Mouse (Mus musculus) kidney, postnatal 14 days (tissue): ENCODE results near the gene Gm4305.
"Not testable (repeated sequence)": the region's sequence is repeated elsewhere in the genome, so short reads cannot be mapped to it uniquely, and the experiment has no call there.

Experiments
- DNase-seq: peaks from one replicate; pipeline ENCODE4 v3.0.0; 2022; ENCODE audit warnings: mixed read lengths

Gene Gm4305

DNA sequence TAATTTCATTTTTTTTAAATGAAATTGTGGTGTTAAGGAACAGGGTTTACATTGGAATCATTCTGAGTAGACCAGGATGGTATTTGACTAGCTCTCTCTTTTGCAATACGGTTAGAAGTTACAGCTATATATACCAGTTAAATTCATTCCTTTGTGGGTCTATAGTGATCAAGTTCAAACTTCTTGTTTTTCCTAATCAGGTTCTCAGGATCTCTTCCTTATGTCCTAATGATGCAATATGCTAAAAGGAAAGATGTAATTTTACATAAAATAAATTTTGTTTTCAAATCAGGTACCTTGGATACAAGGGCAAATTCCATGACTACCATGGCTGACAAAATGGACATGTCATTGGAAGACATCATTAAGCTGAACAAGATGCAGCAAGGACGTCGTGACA lies at the start of gene Gm4305:
TSS of gene Gm4305 (plus strand) at position 301 of the 400 bp plus-strand sequence.
- DNase-seq: not testable (repeated sequence)

DNA sequence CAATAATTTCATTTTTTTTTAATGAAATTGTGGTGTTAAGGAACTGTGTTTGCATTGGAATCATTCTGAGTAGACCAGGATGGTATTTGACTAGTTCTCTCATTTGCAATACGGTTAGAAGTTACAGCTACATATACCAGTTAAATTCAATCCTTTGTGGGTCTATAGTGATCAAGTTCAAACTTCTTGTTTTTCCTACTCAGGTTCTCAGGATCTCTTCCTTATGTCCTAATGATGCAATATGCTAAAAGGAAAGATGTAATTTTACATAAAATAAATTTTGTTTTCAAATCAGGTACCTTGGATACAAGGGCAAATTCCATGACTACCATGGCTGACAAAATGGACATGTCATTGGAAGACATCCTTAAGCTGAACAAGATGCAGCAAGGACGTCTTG lies 15.5 kb upstream of the Gm4305 start, which contains the start of gene Gm4301:
TSS of gene Gm4301 (plus strand) at position 301 of the 400 bp plus-strand sequence.
- DNase-seq: not testable (repeated sequence)

DNA sequence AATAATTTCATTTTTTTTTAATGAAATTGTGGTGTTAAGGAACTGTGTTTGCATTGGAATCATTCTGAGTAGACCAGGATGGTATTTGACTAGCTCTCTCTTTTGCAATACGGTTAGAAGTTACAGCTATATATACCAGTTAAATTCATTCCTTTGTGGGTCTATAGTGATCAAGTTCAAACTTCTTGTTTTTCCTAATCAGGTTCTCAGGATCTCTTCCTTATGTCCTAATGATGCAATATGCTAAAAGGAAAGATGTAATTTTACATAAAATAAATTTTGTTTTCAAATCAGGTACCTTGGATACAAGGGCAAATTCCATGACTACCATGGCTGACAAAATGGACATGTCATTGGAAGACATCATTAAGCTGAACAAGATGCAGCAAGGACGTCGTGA lies 10.4 kb upstream of the Gm4305 start, which contains the start of gene Gm4302:
TSS of gene Gm4302 (plus strand) at position 301 of the 400 bp plus-strand sequence.
- not testable (repeated sequence) for DNase-seq

DNA sequence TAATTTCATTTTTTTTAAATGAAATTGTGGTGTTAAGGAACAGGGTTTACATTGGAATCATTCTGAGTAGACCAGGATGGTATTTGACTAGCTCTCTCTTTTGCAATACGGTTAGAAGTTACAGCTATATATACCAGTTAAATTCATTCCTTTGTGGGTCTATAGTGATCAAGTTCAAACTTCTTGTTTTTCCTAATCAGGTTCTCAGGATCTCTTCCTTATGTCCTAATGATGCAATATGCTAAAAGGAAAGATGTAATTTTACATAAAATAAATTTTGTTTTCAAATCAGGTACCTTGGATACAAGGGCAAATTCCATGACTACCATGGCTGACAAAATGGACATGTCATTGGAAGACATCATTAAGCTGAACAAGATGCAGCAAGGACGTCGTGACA lies 5.2 kb upstream of the Gm4305 start, which contains the start of gene Gm4303:
TSS of gene Gm4303 (plus strand) at position 301 of the 400 bp plus-strand sequence.
- DNase-seq: not testable (repeated sequence)

DNA sequence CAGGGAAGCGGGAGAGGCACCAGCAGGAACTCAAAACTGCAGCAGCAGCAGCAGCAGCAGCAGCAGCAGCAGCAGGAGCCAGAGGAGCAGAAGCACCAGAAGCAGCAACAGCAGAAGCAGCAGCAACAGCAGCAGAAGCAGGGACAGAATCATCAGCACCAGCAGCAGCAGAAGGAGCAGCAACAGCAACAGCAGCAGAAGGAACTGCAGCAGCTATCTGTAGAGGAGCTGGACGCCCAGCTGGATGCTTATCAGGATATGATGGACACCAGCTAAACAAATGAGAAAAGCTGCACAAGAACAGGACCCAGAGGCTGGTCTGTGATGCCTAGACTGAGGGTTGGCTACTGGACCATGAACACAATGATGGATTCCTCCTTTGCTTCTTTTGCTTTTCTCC lies 5.9 kb downstream of the Gm4305 start:
- peak; percentile 10 for DNase-seq

DNA sequence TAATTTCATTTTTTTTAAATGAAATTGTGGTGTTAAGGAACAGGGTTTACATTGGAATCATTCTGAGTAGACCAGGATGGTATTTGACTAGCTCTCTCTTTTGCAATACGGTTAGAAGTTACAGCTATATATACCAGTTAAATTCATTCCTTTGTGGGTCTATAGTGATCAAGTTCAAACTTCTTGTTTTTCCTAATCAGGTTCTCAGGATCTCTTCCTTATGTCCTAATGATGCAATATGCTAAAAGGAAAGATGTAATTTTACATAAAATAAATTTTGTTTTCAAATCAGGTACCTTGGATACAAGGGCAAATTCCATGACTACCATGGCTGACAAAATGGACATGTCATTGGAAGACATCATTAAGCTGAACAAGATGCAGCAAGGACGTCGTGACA lies 10.1 kb downstream of the Gm4305 start, which contains the start of gene Gm4307:
TSS of gene Gm4307 (plus strand) at position 301 of the 400 bp plus-strand sequence.
- not testable (repeated sequence) for DNase-seq

DNA sequence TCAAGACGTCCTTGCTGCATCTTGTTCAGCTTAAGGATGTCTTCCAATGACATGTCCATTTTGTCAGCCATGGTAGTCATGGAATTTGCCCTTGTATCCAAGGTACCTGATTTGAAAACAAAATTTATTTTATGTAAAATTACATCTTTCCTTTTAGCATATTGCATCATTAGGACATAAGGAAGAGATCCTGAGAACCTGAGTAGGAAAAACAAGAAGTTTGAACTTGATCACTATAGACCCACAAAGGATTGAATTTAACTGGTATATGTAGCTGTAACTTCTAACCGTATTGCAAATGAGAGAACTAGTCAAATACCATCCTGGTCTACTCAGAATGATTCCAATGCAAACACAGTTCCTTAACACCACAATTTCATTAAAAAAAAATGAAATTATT lies 31.6 kb downstream of the Gm4305 start, which contains the start of gene Gm4312:
TSS of gene Gm4312 (minus strand) at position 101 of the 400 bp plus-strand sequence.
- not testable (repeated sequence) for DNase-seq
